Mouse (Mus musculus): ENCODE results near the gene Kcne2. TPM values are rescaled to one million over a fixed set of nuclear protein-coding genes. Genes with fewer than 3 reads are reported as not detected.
A peak's percentile ranks its signal among the peaks of the same experiment; 100 is the strongest.

The Kcne2 gene
- polyA plus RNA-seq, 1 experiment: not detected

DNA sequence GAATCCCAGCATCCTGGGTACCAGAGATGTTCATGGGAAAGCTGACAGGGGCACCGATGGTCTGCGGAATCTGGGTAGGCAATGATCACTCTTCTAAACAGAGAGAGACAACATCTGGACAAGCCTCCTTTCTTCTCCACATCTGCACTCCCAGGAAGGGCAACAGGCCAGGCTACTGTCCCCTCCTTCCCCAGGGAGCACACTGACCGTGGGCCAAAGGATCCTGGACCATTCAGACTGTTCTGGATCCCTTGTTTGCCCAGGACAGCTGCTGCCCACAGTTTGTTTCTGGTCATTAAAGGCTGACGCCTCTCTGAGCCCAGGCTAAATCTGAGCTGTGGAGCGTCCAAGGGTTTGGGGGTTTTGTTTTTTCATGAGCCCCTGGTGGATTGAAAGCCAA lies 9.5 kb upstream of the Kcne2 start:
- Histone ChIP-seq H3K4me3 (replicated peaks) (no peak overlapping the region), H3K27me3 (replicated peaks) (peaks cover 54% of the 10 kb centered on the region), H3K36me3 (replicated peaks; ENCODE audit: low read length) (no peaks in the 10 kb centered on the region), H3K4me1 (peaks cover 4% of the 10 kb centered on the region; the same call in 1 of the 2 replicates), H3K9me3 (0 out of 2 replicates have a peak, but pooled peaks cover 3% of the 10 kb centered on the region)
- TF ChIP-seq FLI1 (IDR thresholded peaks at IDR 0.05; ENCODE audit: low read length) (no peak), GATA1 (IDR thresholded peaks at IDR 0.05; ENCODE audit: borderline replicate concordance, low read length) (no peak)

DNA sequence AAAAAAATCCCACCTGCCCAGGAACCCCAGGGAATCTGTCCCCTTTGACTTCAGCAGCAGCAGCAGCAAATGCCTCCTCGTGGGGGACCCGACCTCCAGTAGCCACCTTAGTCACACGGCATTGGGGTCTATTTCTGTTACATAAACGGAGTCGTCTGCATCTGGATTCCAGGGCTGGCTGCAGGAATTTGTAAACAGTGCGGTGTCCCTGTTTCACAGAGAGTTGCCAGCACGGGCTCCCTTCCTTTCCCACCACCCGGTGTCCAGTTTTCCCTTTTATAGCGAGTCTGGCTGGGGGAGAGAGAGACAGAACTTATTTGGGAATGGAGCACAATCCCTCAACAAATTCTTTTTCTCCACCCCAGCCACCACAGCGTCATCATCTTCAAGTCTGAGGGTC lies 7.1 kb upstream of the Kcne2 start:
- H3K4me1 ChIP-seq: peaks cover 4% of the 10 kb centered on the region; the same call in 1 of the 2 replicates
- H3K27me3 ChIP-seq (replicated peaks): peaks cover 51% of the 10 kb centered on the region
- TF ChIP-seq GATA1 (IDR thresholded peaks at IDR 0.05; ENCODE audit: borderline replicate concordance, low read length): no peak
- no peak for TF ChIP-seq FLI1 (IDR thresholded peaks at IDR 0.05; ENCODE audit: low read length)
- no peak overlapping the region for H3K4me3 ChIP-seq (replicated peaks)
- H3K36me3 ChIP-seq (replicated peaks; ENCODE audit: low read length): no peaks in the 10 kb centered on the region
- peaks cover 7% of the 10 kb centered on the region; the same call in 1 of the 2 replicates for H3K9me3 ChIP-seq

DNA sequence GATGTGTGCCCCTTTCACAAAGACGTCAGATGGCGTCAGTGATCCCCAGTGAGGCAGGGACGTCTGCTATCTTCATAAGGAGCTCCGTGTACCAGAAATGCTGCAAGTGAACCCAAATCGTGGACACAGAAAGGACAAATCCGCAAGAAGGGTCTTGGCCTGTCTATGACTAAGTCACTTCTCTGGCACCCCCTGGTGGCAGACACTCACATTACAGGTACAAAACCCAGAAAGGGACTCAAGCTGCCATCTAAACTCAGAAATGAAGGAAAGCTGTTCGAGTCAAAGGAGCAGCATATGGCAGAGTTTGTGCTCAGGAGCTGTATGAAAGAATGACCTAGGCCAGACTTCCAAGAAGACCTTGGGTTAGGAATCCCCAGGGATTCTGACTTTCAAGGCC lies 5.6 kb upstream of the Kcne2 start:
- Histone ChIP-seq H3K36me3 (replicated peaks; ENCODE audit: low read length) (no peaks in the 10 kb centered on the region), H3K27me3 (replicated peaks) (peaks cover 52% of the 10 kb centered on the region), H3K4me1 (peaks cover 15% of the 10 kb centered on the region), H3K9me3 (peaks cover 7% of the 10 kb centered on the region; the same call in 1 of the 2 replicates), H3K4me3 (replicated peaks) (no peak overlapping the region)
- TF ChIP-seq GATA1 (IDR thresholded peaks at IDR 0.05; ENCODE audit: borderline replicate concordance, low read length) (no peak), FLI1 (IDR thresholded peaks at IDR 0.05; ENCODE audit: low read length) (no peak)

GRCm38 (mm10) chr16:92288778-92289177 lies 3.4 kb upstream of the Kcne2 start:
- TF ChIP-seq GATA1 (IDR thresholded peaks at IDR 0.05; ENCODE audit: borderline replicate concordance, low read length) (no peak), FLI1 (IDR thresholded peaks at IDR 0.05; ENCODE audit: low read length) (no peak)
- Histone ChIP-seq H3K4me1 (peaks cover 16% of the 10 kb centered on the region), H3K9me3 (peaks cover 7% of the 10 kb centered on the region; the same call in 1 of the 2 replicates), H3K36me3 (replicated peaks; ENCODE audit: low read length) (no peaks in the 10 kb centered on the region), H3K4me3 (replicated peaks) (no peak overlapping the region), H3K27me3 (replicated peaks) (peaks cover 50% of the 10 kb centered on the region)

DNA sequence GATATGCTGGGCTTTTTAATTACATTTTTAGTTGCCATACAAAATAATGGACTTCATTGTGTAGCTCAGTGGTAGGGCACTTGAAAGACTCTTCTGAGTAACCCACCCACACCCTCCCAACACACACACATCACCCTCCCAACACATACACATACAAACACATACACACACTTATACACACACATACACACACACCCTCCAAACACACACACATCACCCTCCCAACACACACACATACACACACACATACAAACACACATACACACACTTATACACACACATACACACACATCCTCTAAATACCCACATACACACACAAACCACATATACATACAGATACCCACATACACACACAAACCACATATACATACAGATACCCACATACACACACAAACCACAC lies 2.1 kb upstream of the Kcne2 start:
- TF ChIP-seq GATA1 (IDR thresholded peaks at IDR 0.05; ENCODE audit: borderline replicate concordance, low read length) (no peak), FLI1 (IDR thresholded peaks at IDR 0.05; ENCODE audit: low read length) (no peak)
- Histone ChIP-seq H3K36me3 (replicated peaks; ENCODE audit: low read length) (no peaks in the 10 kb centered on the region), H3K9me3 (peaks cover 7% of the 10 kb centered on the region; the same call in 1 of the 2 replicates), H3K4me3 (replicated peaks) (no peak overlapping the region), H3K27me3 (replicated peaks) (peaks cover 45% of the 10 kb centered on the region), H3K4me1 (peaks cover 25% of the 10 kb centered on the region)

DNA sequence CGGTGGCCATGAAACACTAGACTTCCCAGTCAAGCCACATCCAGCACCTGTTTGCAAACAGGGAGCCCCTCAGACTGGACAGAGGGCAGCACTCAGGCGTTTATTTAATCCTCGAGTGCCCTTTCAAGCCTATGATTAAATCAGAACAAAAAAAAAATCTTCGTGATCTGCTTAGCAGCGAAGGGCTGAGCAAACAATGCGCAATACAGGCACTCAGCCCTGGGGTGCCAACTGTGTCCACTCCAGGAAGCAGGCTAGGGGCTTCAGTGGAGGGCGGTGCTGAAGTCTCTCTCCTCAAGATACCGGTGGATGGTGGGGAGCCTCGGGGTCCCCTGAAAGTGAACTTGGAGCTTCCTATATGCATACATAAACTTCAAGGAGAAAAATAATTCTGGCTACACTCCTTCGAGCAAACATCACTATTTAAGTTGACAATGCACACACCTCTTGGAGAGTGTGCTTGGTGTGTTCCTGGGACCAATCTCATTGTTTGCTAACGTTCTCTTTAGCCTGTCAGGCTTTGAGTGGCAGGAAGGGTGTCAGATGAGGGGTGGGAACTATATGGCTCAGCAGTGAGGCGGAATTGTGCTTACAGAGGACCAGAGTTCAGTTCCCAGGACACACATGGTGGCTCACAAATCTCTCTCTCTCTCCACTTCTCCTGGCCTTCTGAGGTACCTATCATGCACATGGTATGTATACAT lies 2.2 kb downstream of the Kcne2 start:
- Histone ChIP-seq H3K27me3 (replicated peaks) (peaks cover 33% of the 10 kb centered on the region), H3K4me3 (replicated peaks) (no peak overlapping the region), H3K36me3 (replicated peaks; ENCODE audit: low read length) (no peaks in the 10 kb centered on the region), H3K4me1 (peaks cover 56% of the 10 kb centered on the region), H3K9me3 (no peaks in the 10 kb centered on the region)
- TF ChIP-seq FLI1 (IDR thresholded peaks at IDR 0.05; ENCODE audit: low read length) (no peak), GATA1 (IDR thresholded peaks at IDR 0.05; ENCODE audit: borderline replicate concordance, low read length) (no peak)

GRCm38 (mm10) chr16:92295328-92295727 lies 3.1 kb downstream of the Kcne2 start:
- H3K4me3 ChIP-seq (replicated peaks): no peak overlapping the region
- peaks cover 65% of the 10 kb centered on the region for H3K4me1 ChIP-seq
- H3K36me3 ChIP-seq (replicated peaks; ENCODE audit: low read length): no peaks in the 10 kb centered on the region
- H3K27me3 ChIP-seq (replicated peaks): peaks cover 32% of the 10 kb centered on the region
- no peak for TF ChIP-seq GATA1 (IDR thresholded peaks at IDR 0.05; ENCODE audit: borderline replicate concordance, low read length)
- no peak for TF ChIP-seq FLI1 (IDR thresholded peaks at IDR 0.05; ENCODE audit: low read length)
- H3K9me3 ChIP-seq: no peaks in the 10 kb centered on the region

- peaks cover 75% of the 10 kb centered on the region for H3K4me1 ChIP-seq
- no peak for TF ChIP-seq FLI1 (IDR thresholded peaks at IDR 0.05; ENCODE audit: low read length)
- peak; percentile 98 for TF ChIP-seq GATA1 (IDR thresholded peaks at IDR 0.05; ENCODE audit: borderline replicate concordance, low read length)
- peaks cover 10% of the 10 kb centered on the region for H3K36me3 ChIP-seq (replicated peaks; ENCODE audit: low read length)
Measured at GRCm38 (mm10) chr16:92300649-92301411, 8.6 kb downstream of the Kcne2 start, which contains the start of gene Smim11. Gene Smim11 (plus strand): TSS chr16:92301286.

GRCm38 (mm10) chr16:92301412-92301806 lies 9.2 kb downstream of the Kcne2 start:
- H3K27me3 ChIP-seq (replicated peaks): peaks cover 4% of the 10 kb centered on the region
- no peaks in the 10 kb centered on the region for H3K9me3 ChIP-seq
- H3K4me3 ChIP-seq (replicated peaks): peak overlapping the region; percentile 95
- H3K36me3 ChIP-seq (replicated peaks; ENCODE audit: low read length): peaks cover 16% of the 10 kb centered on the region
- H3K4me1 ChIP-seq: peaks cover 73% of the 10 kb centered on the region
- no peak for TF ChIP-seq FLI1 (IDR thresholded peaks at IDR 0.05; ENCODE audit: low read length)
- TF ChIP-seq GATA1 (IDR thresholded peaks at IDR 0.05; ENCODE audit: borderline replicate concordance, low read length): no peak

More at GRCm38 (mm10) chr16:92300649-92301411, 8.6 kb downstream of the Kcne2 start, which contains the start of gene Smim11:
- Histone ChIP-seq H3K4me3 (replicated peaks) (peak within 1 kb of the TSS; percentile 95), H3K9me3 (no peaks in the 10 kb centered on the region), H3K27me3 (replicated peaks) (peaks cover 5% of the 10 kb centered on the region)

- peaks cover 22% of the 10 kb centered on the region for H3K36me3 ChIP-seq (replicated peaks; ENCODE audit: low read length)
- peak overlapping the region; percentile 95 for H3K4me3 ChIP-seq (replicated peaks)
- no peaks in the 10 kb centered on the region for H3K27me3 ChIP-seq (replicated peaks)
- no peaks in the 10 kb centered on the region for H3K9me3 ChIP-seq
- peaks cover 69% of the 10 kb centered on the region for H3K4me1 ChIP-seq
- TF ChIP-seq FLI1 (IDR thresholded peaks at IDR 0.05; ENCODE audit: low read length) (no peak), GATA1 (IDR thresholded peaks at IDR 0.05; ENCODE audit: borderline replicate concordance, low read length) (no peak)
Measured at GRCm38 (mm10) chr16:92301989-92302388, 9.8 kb downstream of the Kcne2 start.

Measured in megakaryocyte, embryonic 14.5 days (primary cell).